Mouse (Mus musculus): ENCODE measurements around the gene Gm21783. TPM values are rescaled to one million over a fixed set of nuclear protein-coding genes. Genes with fewer than 3 reads are reported as not detected.
"Not testable (repeated sequence)": the region's sequence is repeated elsewhere in the genome, so short reads cannot be mapped to it uniquely, and the experiment has no call there.

Gene Gm21783
- total RNA-seq (2017) = not detected in 2 replicates

DNA sequence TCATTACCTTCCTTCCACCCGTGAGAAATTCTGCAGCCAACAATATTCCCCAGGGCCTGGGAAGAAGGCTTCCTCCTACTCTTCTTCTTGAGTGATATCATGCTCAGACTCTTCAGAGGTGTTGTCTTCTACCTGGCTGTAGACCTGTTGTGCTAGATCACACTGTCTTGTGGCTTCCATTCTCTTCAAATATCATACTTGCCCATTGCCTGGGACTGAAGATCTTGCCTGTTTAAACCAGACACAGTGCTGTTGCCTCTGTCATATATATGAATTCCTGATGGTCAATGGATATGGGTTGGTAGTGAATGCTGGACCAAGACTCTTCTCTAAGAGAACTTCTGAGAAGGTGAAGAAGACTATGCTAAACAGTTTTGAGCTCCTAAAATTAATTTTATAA is at the start of gene Gm21783:
Gene Gm21783, minus strand, starts transcription at position 101 of the 400 bp plus-strand sequence.
- not testable (repeated sequence) for ATAC-seq (replicated peaks in 1 of 2; ENCODE audit: insufficient read depth in 1 of 2, low FRiP score in 2 of 2, low TSS enrichment in 1 of 2, low read depth in 1 of 2, poor library complexity in 2 of 2, severe bottlenecking in 2 of 2)
